Mouse (Mus musculus) lung, postnatal 10 days (tissue): ENCODE measurements around the gene Taf11.
A peak's percentile ranks its signal among the peaks of the same experiment; 100 is the strongest.

ENCODE experiments used
- DNase-seq: peaks from one replicate; pipeline ENCODE4 v3.0.0; 2021

Gene Taf11

DNA sequence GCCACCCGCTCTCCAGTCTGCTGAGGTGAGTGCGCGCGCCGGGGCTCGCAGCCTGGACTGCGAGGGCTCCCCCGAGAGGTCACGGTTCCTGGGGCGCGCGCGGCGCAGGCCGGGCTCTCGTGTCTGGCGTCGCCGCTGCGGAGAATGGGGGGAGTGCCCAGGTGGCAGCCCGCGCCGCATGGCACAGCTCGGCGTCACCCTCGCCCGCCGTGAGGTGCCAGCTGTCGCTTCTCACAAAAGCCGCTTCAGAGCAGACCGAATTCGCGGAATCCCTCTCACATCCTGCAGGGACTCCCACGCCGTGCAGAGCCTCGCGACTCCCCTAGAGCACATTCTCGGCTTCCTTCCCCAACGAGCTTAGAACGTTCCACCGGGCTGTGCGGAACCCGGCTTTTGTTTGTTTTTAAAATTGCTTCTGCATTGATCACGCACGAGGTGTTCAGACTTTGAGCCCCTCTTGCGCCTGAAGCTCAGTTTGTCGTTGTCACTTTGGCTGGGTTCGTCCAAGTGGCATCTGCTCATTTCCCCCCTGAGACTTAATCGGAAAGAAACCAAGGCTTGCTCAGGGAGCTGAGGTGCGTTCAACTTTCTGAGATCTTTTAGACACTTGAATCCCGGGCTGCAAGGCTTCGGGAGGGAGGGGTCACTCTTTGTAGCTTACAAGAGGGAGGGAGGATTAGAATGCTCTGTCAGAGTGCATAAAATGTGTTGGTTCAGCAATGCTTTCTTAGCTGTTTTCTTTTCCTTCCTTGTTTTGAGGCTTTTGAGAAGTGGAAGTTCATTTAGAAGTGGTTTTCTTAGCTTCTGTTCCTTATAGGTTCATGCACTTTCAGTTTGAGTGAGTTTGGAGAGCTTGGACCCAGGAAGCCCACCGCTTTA is at the start of gene Taf11:
Gene Taf11, minus strand, starts transcription at position 223 of the 879 bp plus-strand sequence.
- peak; percentile 62 for DNase-seq

DNA sequence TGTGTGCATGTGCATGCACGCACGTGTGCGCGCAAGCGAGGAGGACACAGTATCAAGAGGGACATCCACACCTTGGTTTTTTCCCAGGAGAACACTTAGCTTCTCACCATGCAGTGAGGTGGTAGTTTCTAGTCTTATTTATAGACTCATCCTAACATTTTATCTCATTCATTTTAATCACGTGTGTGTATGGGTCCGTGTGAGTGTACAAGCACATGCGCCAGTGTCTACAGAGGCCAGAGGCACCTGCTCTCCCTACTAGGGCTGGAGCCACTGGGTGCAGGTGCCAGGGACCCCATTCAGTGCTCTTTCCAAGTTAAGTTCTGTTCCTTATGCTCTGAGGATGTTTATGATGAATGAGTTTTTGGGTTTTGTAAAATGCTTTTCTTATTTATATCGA is 48.0 kb upstream of the Taf11 start:
- no peak for DNase-seq

DNA sequence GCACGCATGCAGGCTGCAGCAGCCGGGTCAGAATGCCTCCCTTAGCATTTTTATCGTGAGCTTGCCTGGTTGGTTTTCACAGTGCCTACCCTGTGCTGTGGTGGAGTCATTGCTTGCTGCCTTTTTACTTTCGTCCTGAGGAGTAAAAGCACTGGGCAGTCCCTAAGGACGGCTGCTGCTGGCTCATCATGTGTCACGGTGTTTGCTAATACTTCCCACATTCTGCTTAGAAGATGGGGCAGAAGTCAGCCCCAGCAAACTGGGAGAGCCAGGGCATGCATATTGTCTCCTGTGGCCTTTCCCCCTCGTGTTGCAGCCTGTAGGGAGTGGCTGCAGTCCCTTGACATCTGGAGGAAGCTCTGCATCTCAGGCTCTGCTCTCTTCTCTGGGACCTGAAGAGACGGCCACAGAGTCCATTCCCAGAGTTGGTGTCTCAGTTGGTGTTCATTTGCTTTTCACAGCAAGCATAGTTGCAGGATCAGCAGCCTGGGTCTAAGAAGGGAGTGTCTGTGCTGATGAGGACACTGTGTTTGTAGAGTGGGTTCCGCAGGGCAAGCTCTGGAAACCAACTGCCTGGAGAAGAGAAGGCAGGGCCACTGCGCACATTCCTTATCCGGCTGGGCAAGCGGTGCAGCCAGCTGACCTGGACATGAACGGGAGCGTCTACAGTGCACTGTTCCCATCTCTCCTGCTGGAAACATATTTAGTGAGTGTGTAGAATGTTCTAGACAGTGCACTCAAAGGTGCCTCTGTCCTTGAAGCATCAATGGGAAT is 45.2 kb upstream of the Taf11 start:
- no peak for DNase-seq

DNA sequence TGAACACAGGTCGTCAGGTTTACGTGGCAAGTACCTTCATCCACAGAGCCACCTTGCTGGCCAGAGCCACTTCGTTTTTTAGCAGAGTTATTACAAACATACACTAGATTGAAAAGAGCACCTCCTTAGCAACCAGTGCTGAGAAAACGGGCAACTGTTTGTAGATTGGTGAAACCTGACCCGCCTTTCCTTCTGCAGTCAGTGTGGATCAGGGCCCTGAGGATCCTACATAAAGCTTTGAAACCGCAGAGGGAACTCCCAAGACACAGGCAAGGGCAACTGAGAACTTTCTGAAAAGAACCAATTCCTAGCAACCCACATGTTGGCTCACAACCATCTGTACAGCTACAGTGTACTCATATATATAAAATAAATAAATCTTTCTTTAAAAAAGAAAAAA is 43.5 kb upstream of the Taf11 start:
- no peak for DNase-seq

DNA sequence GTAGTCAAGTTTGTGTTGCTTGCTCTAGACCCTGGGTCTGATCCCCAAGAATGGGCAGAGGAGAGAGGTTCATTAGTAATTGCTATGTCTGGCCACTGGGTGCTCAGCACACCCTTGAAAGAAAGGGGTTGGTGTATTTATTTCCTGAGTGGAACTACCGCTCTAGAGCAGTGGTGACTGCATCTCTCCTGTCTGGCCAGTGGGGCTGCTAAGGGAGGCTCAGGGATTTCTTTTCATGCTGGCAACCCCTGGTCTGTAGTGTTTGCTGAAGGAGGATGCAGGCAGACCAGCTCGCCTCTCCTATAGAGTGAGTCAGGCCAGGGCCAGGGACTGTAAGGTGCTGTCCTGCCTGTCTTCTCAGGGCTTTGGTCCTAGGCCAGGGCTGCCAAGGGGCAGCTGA is 37.5 kb upstream of the Taf11 start:
- DNase-seq, result no peak

DNA sequence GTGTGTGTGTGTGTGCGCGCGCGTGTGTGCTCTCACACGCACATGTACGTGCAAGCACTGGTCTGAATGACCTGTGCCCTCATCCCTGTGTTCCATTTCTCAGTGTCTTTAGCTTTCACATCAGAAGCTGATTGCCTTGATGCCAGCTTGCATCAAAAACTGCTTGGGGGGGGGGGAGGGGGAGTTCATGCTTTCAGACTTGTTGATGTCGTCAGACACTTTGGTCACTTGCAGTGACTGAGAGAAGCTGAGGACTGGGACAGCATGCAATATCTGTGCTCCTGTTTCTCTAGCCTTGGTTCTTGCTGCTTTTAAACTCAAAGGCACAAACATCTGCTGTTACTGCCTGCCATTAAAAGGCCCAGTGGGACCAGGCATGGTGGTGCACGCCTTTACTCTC is 36.7 kb upstream of the Taf11 start:
- no peak for DNase-seq

DNA sequence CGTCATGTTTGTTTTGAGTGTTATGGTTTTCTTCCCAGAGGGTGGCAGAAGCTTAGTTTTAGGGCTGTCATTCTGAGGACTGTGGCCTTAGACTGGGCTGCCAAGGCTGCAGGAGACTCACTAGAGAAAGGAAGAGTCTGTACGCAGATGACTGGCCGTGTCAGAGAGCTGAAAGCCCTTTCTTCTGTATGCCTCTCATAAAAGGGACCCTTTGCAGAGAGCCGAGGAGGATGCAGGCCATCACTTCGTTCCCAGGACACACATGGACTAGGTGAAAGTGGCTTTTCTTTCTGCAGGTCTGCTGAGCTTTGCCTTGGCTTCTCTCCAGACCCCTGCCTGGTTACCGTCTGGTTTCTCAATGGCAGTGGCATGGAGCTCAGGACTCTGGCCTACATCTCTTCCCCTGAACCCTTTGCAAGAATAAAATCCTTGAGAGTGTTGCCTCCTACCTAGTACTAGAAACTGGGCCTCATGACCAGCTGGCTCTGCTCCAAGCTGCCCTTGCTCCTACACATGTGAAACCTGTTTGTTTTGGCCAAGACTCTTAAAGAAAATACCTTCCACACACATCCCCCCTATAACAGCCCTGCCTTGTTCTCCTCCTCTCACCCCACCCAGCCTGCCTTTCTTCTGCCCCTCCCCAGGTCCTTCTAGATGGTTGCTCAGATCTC is 36.0 kb upstream of the Taf11 start:
- peak; percentile 82 for DNase-seq

DNA sequence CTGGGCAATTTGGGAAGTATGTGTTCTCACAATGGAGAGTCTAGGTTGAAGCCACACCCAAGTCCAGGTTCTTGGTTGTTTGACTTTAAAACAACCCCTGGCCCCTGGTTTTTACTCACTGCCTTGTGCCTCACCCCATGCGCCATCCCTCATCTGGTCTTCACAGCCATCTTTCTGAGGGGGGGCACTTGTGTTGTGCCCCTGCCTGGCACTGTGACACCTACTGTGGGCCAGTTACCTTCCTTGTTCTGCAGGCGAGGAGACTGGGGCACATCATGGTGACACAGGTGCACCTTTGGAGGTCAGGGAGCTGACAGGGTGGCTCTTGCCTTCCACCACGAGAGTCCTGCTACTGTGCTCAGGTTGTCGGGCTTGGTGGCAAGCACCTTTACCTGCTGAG is 32.5 kb upstream of the Taf11 start:
- no peak for DNase-seq

DNA sequence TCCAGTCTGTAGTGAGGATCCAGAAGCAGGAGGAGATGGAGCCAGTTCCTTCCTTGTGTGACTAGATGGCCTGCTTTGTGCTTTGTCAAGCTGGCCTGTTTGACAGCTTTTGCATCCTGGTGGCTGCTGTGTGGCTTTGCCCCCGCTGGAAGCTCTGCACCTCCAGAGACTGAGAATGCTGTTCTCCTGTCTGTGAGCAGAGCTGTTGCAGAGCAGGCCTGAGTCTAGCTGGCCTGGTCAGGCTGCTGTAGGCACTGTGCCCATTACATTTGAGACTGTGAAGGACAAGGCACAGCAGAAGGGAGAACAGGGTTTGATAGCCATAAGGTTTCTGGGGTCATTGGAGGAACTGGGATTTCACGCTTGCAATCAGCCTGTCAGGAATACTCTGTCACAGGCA is 32.1 kb upstream of the Taf11 start:
- DNase-seq, result peak; percentile 51

DNA sequence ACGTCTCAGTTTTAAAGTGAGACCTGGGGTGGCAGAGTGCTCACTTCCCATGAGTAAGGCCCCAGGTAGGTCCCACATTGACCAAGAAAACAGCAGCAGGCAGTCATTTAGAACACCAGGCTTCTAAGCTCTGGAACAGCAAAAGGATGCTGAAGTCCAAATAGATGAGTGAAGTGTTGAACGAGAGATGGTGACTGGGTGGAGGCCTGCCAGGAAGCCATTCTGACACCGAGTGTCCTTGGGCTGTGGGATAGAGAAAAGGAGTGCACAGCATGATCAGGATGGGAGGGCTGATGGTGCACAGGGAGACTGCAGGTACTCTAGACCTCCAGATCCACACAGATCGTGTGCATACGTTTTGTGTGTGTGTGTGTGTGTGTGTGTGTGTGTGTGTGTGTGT is 31.5 kb upstream of the Taf11 start:
- DNase-seq, result peak; percentile 62

DNA sequence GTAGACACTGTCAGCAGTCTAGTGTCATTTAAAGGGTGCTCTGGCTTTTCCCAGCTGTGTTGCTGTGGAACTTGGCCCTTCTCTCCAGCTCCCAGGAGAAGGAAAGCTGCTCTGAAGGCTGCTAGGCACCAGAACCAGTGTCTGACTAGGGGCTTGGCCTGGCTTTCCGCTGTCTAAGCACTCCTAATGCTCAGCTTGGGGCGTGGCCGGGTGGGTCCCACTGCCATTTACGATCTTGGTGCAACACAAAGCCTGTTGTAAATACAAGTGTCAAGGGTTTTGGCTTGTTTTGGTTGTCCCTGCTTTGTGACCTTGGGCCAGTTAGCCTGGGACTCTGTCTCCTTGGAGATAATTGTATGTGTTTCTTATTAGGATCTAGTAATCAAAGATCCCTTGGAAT is 30.7 kb upstream of the Taf11 start:
- peak; percentile 80 for DNase-seq

DNA sequence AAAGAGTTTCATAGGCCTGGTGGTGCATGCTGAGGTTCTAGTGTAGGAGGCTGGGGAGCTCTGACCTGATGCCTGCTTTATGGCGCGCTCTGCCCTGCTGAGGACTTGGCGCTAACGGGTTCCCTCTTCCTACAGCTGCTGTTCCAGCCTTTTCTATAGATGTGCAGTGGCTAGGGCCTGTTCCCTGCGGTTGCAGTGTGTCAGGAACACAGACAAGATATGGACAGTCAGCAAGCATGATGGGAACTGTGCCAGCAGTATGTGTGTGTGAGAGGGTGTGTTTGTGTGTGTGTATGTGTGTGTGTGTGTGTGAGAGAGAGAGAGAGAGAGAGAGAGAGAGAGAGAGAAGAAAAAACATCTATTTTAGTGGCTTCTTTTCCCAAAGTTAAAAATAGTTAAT is 29.4 kb upstream of the Taf11 start:
- DNase-seq, result peak; percentile 61

DNA sequence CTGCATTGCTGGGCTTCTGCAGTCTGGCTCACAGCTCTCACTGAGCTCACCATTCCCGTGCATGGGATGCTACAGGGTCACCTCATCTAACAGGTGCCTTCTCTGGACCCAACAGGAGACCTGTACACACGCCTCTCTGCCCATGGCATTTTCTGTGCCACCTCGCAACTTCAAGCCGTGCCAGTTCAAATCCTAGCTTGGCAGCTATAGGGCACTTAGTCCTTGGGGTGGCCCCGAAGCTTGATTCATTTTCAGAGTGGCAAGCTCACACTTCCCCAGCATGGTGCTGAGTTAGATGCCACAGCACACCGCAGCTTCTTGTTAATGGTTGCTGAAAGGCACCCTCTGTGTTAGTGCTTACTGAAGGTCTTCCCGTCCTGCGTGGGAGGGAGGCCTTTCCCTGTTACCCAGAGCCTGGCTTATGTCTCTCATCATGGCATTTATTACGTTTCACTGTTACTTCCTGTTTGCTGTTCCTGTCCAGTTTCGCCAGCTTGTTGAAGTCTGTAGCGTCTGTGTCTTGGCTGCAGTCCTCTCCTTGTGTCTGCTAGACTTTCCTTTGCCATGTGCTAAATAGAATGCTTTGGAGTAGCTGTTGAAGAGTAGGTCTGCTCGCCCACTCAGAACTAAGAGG is 28.6 kb upstream of the Taf11 start:
- peak; percentile 71 for DNase-seq

DNA sequence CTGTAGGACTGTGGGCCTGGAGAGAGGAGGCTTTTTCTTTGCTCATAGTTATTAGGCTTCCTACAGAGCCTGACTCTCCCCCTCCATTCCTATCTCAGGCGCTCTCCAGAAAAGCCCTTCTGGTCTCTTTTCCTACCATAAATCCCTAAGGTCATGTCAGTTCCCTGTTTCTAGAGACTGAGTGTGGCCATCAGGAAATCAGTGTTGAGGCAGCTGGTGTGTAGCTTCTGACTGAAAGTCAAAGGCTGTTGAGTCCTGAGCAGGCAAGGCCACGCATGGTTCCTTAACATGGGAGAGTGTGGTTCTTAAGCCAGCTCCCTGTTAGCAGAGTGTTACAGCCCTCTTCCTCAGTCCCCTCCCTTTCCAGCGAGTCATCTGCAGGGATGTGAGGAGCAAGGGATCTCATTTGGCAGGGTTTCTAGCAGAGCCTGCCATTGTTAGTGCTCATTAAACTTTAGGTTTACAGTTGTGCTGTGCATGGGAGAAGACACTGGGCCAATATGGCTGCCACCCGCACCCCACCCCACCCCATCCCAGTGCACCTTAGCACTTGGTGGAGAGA is 27.5 kb upstream of the Taf11 start:
- no peak for DNase-seq

DNA sequence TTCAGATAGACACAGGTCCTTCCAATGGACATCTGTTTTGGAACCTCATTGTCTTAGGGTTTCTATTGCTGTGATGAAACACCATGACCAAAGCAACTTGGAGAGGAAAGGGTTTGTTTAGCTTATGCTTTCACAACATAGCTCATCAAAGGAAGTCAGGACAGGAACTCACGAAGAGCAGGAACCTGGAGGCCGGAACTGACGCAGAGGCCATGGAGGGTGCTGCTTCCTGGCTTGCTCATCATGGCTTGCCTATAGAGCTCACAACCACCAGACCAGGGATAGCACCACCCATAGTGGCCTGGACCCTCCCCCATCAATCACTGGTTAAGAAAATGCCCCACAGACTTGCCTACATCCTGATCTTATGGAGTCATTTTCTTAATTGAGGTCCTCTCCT is 25.4 kb upstream of the Taf11 start:
- peak; percentile 59 for DNase-seq

DNA sequence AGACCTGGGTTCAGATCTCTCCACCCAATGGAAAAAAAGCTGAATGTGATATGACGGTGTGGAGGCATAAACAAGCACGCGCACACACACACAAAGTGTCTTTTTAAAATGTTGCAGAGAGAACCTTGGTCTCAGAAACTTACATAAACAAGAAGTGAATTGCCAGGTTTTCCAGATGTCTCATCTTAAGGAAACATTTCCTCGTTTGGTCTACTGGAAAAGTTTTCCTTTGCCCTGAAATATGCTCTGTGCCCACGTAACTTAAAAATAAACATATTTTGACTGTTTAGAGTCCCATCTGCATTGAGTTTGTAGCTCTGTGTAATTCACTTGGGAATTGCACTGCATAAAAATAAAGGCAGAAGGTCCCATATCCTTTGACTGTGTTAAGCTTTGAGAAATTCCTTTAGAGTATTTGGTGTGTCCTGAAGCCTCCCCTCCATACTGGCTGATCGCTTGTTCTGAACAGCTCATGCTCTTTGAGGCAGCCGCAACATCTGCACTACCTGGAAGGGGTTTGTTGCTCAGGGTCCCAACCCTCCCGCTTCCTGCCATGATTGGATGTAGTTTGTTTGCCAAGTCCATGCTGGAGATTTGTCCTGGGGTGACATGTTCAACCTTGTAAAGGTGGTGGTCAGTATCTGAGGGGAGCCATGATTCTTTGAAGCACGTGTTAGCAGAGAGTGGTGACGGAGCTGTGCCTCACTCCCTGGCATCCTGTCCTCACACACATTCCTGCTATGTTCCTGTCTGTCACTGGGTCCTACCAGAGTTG is 24.7 kb upstream of the Taf11 start:
- DNase-seq, result no peak

DNA sequence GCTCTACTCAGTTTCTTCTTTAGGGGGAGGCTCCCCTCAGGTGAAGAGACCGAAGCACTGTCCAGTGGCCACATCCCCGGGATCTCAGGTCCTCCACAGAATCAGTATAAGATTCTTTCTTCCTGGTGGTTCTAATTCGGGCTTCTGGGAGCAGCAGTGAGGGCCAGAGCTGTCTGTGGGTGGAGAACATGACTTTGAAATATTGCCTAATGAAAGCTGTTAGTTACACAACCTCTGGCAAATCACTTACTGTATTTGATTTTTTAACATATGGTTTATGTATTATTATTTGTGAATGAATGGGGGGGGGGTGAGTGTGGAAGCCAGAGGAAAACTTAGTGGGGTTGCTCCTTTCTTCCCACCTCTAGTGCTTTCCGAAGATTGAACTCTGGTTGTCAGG is 22.2 kb upstream of the Taf11 start:
- DNase-seq, result no peak

DNA sequence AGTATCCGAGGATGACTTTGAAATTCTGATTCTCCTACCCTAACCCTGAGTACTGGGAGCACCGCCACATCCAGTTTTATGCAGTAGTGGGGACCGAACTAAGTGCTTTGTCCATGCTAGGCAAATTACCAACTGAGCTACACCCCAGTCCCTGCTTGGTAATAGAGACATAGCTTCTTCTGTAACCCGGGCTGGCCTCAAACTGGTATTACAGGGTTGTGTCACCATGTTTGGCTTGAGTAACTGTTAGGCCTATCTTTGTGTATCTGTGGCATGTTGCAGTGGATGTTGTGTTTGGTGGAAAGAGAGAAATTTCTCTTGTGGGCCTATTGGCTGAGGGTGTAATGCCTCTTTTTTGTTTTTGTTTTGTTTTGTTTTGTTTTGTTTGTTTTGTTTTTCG is 20.6 kb upstream of the Taf11 start:
- no peak for DNase-seq

DNA sequence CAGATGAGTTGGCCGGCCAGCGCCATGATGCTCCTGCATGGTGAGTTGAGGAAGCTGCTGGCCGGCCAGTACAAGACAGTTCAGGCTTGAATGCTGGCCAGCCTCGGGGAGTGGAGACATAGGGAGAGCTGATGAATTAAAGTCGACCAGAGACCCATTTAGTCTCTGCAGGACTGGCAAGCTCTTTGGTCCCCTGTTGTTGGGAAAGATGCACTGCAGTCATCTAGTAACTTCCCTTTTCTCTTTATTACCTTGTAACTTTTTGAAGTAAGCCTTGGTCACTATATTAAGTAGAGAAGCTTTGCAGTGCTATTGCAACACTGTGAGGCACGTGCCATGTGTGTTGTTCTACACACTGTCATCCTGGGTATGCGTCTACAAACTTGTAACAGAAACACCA is 15.9 kb upstream of the Taf11 start:
- peak; percentile 77 for DNase-seq

DNA sequence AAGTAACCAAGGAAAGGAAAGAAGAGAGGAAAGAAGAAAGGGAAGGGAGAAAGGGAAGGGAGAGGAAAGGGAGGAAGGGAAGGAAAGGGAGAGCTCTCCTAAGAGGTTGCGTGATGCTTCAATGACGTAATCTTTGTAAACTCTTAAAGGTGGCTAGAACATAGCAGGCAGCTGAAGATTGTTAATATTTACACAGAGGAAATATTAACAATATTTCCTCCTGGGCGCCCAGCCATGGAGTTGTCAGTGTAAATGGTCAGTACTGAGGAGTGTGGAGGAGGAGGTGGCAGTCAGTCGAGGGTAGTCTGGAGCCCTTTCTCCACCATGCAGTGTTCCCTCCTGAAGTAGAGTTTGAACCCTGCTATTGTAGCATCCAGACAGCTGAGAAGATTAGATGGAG is 15.4 kb upstream of the Taf11 start:
- peak; percentile 93 for DNase-seq

DNA sequence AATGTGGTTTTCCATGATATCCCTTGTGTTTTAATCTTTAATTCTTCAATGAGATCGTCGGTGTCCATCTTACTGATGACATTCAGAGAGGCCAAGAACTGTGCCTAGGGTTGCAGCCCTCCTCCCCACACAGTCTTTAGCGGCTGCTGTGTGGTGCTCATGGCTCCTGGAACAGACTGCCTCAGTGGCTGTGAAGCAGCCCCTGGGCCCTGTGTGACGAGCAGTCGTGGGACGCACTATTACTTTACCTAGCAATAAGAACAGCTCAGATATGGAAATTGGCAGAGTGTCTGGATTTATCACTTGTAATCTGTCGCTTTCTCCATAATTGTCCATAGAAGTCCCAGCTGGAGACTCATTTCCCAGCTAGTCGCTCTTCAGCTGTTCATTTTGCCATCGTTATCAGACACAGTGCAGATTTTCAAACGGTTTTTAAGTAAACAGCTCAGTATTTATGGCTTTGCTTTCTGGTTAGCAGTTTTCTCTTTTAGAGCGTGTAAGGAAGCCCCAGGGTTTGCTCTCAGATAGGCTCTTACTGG is 12.6 kb upstream of the Taf11 start:
- no peak for DNase-seq

DNA sequence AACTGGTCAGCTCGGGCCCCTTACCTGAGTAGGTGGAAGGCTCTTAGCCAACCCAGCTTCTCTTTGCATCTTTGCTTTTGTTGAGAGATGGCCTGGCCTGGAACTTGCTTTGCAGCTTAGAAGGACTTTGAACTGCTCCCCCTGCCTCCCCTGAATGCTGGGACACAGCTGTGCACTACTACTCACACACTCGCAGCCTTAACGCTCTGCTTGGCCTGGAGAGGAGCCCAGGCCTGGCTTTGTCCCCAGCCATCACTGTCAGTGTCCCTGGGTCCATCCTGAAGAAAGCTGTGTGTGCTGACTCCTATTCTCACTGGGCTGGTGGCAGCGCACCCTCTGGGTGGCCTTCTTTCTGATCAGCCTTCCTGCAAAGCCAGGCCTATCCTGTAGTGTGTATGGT is 11.0 kb upstream of the Taf11 start:
- peak; percentile 75 for DNase-seq
